Mouse (Mus musculus) limb, embryonic 14.5 days (tissue): ENCODE results near the gene Prpf38b. TPM values are rescaled to one million over a fixed set of nuclear protein-coding genes. Genes with fewer than 3 reads are reported as not detected.
A peak's percentile ranks its signal among the peaks of the same experiment; 100 is the strongest.

ENCODE experiments used
- ATAC-seq: fragments of 200-750 bp; cut with Nextera tagmentation; 2 replicates; pipeline ENCODE4 v1.8.0; 2017; ENCODE audit warnings: low read depth, moderate number of reproducible peaks, moderate TSS enrichment; ENCODE audit not compliant: low FRiP score
- DNase-seq: peaks from one replicate; pipeline ENCODE4 v3.0.0-alpha.2; 2015; ENCODE audit warnings: low spot score
- H3K27ac ChIP-seq: fragments of 300-500 bp; sonication (generic); replicated peaks from 2 replicates; pipeline ENCODE4 v1.5.1; 2014; ENCODE audit warnings: low read depth, mild to moderate bottlenecking, low read length, moderate library complexity, mixed read lengths
- H3K27me3 ChIP-seq: fragments of 300-500 bp; sonication (generic); 2 replicates; pipeline ENCODE4 v1.6.1; 2014; ENCODE audit warnings: low read length, mixed read lengths; ENCODE audit not compliant: control insufficient read depth, insufficient read depth
- H3K36me3 ChIP-seq: fragments of 300-500 bp; sonication (generic); 2 replicates; pipeline ENCODE4 v1.6.1; 2014; ENCODE audit warnings: mild to moderate bottlenecking, low read length, moderate library complexity, mixed read lengths; ENCODE audit not compliant: control insufficient read depth, insufficient read depth
- H3K4me1 ChIP-seq: fragments of 300-500 bp; sonication (generic); 2 replicates; pipeline ENCODE4 v1.6.1; 2014; ENCODE audit warnings: antibody characterized with exemption, low read length, mixed read lengths; ENCODE audit not compliant: control insufficient read depth, insufficient read depth
- H3K4me2 ChIP-seq: fragments of 300-500 bp; sonication (generic); replicated peaks from 2 replicates; pipeline ENCODE4 v1.6.1; 2014; ENCODE audit warnings: low read depth, mild to moderate bottlenecking, low read length, moderate library complexity; ENCODE audit not compliant: severe bottlenecking
- H3K4me3 ChIP-seq: fragments of 300-500 bp; sonication (generic); replicated peaks from 2 replicates; pipeline ENCODE4 v1.5.1; 2014; ENCODE audit warnings: low read length
- H3K9ac ChIP-seq: fragments of 300-500 bp; sonication (generic); 2 replicates; pipeline ENCODE4 v1.6.1; 2014; ENCODE audit warnings: mild to moderate bottlenecking, low read depth, low read length, moderate library complexity; ENCODE audit not compliant: severe bottlenecking
- H3K9me3 ChIP-seq: fragments of 300-500 bp; sonication (generic); 2 replicates; pipeline ENCODE4 v1.6.1; 2016; ENCODE audit warnings: low read length; ENCODE audit not compliant: control insufficient read depth
- POLR2A ChIP-seq: fragments of 200-500 bp; IDR thresholded peaks from 2 replicates; pipeline ENCODE4 v1.8.0; 2012; ENCODE audit warnings: inconsistent platforms, mild to moderate bottlenecking, moderate library complexity, borderline replicate concordance; ENCODE audit not compliant: insufficient read depth, insufficient read length; ENCODE audit errors: extremely low read depth
- WGBS: fragments of 180-500 bp; shearing (Covaris S2); extraction: QIAGEN DNeasy Blood & Tissue Kit; methylation state at CpG from one replicate; pipeline ENCODE4 v1.1.7; 2014; 5-methylcytosine and 5-hydroxymethylcytosine counted together
- polyA plus RNA-seq, 2 experiments: library from polyadenylated mRNA; depleted of rRNA in 1 of 2; stranded (reverse) in 1 of 2; unstranded in 1 of 2; fragments of >200 nt; fragmentation: Nextera tagmentation in 1 of 2; extraction: Ambion mirVana in 1 of 2; gene quantifications; 2 replicates each; pipeline versions ENCODE4 v1.2.1 to v1.2.3; 2012 to 2014

Prpf38b gene
- polyA plus RNA-seq, 2 experiments = 58.9 to 110 TPM

GRCm38 (mm10) chr3:108857714-108858113 lies 53.8 kb downstream of the Prpf38b start:
- Histone ChIP-seq H3K4me1 (peaks cover 39% of the 10 kb centered on the region), H3K27ac (peak overlapping the region; percentile 73), H3K36me3 (no peaks in the 10 kb centered on the region), H3K9me3 (no peaks in the 10 kb centered on the region), H3K4me2 (no peak overlapping the region; the same call in 1 of the 2 replicates), H3K27me3 (no peaks in the 10 kb centered on the region), H3K4me3 (no peak overlapping the region), H3K9ac (no peak overlapping the region)
- DNase-seq (no peak), ATAC-seq (no peak)
- WGBS = 66% methylated on average over 1 of the region's 1 CpGs
- TF ChIP-seq POLR2A = no peak

- ATAC-seq (no peak), DNase-seq (no peak)
- 28% methylated on average over 3 of the region's 3 CpGs for WGBS
- Histone ChIP-seq H3K9me3 (no peaks in the 10 kb centered on the region), H3K9ac (no peak overlapping the region), H3K4me3 (no peak overlapping the region), H3K27ac (no peak overlapping the region), H3K4me2 (no peak overlapping the region), H3K36me3 (no peaks in the 10 kb centered on the region), H3K27me3 (no peaks in the 10 kb centered on the region), H3K4me1 (peaks cover 39% of the 10 kb centered on the region)
- no peak for TF ChIP-seq POLR2A
Measured at GRCm38 (mm10) chr3:108857124-108857470, 54.4 kb downstream of the Prpf38b start.

GRCm38 (mm10) chr3:108856386-108857123 lies 55.0 kb downstream of the Prpf38b start:
- H3K4me3 ChIP-seq = no peak overlapping the region
- no peak for TF ChIP-seq POLR2A
- no peak overlapping the region for H3K4me2 ChIP-seq
- no peak overlapping the region for H3K9ac ChIP-seq
- 0 out of 2 replicates have a peak overlapping the region, but pooled peaks have one; percentile 62 for H3K27ac ChIP-seq
- peaks cover 39% of the 10 kb centered on the region for H3K4me1 ChIP-seq
- ATAC-seq (no peak), DNase-seq (peak; percentile 16)
- H3K9me3 ChIP-seq = no peaks in the 10 kb centered on the region
- H3K27me3 ChIP-seq = no peaks in the 10 kb centered on the region
- 41% methylated on average over 8 of the region's 8 CpGs for WGBS
- H3K36me3 ChIP-seq = no peaks in the 10 kb centered on the region

GRCm38 (mm10) chr3:108855864-108856263 lies 55.7 kb downstream of the Prpf38b start:
- no peaks in the 10 kb centered on the region for H3K36me3 ChIP-seq
- no peak overlapping the region for H3K9ac ChIP-seq
- WGBS = 62% methylated on average over 10 of the region's 10 CpGs
- H3K27ac ChIP-seq = peak overlapping the region; percentile 62; the same call in 1 of the 2 replicates
- DNase-seq (peak; percentile 67), ATAC-seq (no peak)
- no peaks in the 10 kb centered on the region for H3K9me3 ChIP-seq
- no peak for TF ChIP-seq POLR2A
- no peak overlapping the region for H3K4me3 ChIP-seq
- peaks cover 39% of the 10 kb centered on the region for H3K4me1 ChIP-seq
- no peaks in the 10 kb centered on the region for H3K27me3 ChIP-seq
- no peak overlapping the region for H3K4me2 ChIP-seq

- peak; percentile 58 for DNase-seq
- TF ChIP-seq POLR2A = no peak
- no peak overlapping the region for H3K9ac ChIP-seq
- peak overlapping the region; percentile 62; the same call in 1 of the 2 replicates for H3K27ac ChIP-seq
- WGBS = 53% methylated on average over 12 of the region's 12 CpGs
- no peak overlapping the region for H3K4me2 ChIP-seq
- no peak overlapping the region for H3K4me3 ChIP-seq
- H3K4me1 ChIP-seq = peaks cover 39% of the 10 kb centered on the region
- no peaks in the 10 kb centered on the region for H3K9me3 ChIP-seq
- peak; percentile 23 for ATAC-seq
- H3K27me3 ChIP-seq = no peaks in the 10 kb centered on the region
- H3K36me3 ChIP-seq = no peaks in the 10 kb centered on the region
Measured at GRCm38 (mm10) chr3:108855371-108855770, 56.2 kb downstream of the Prpf38b start.
